Mouse (Mus musculus) CH12.LX (cell line): ENCODE measurements around the gene Fam207a. TPM values are rescaled to one million over a fixed set of nuclear protein-coding genes. Genes with fewer than 3 reads are reported as not detected.

Experiments used
- DNase-seq: peaks from one replicate; pipeline ENCODE4 v3.0.0-alpha.2; 2013; ENCODE audit errors: extremely low read depth
- H3K27ac ChIP-seq: 2 replicates; pipeline ENCODE4 v1.5.1; 2012; ENCODE audit warnings: low read depth, mild to moderate bottlenecking, control low read depth, moderate library complexity; ENCODE audit not compliant: insufficient read depth
- H3K27me3 ChIP-seq: replicated peaks from 2 replicates; pipeline ENCODE3; 2012; ENCODE audit warnings: inconsistent platforms
- H3K36me3 ChIP-seq, 2 experiments: replicated peaks in 1 of 2; 2 replicates each; pipeline versions ENCODE3 to v1.6.1; 2012; ENCODE audit warnings: inconsistent platforms in 1 of 2, low read length in 1 of 2, mild to moderate bottlenecking in 1 of 2, mixed read lengths in 1 of 2, moderate library complexity in 1 of 2; ENCODE audit not compliant: control insufficient read depth in 1 of 2, insufficient read depth in 1 of 2
- H3K4me1 ChIP-seq, 2 experiments: 2 replicates each; pipeline ENCODE4 v1.6.1; 2012; ENCODE audit warnings: inconsistent platforms in 1 of 2, moderate library complexity in 1 of 2; ENCODE audit not compliant: insufficient read depth in 2 of 2, control insufficient read depth in 1 of 2
- H3K4me2 ChIP-seq: 2 replicates; pipeline ENCODE4 v1.6.1; 2012; ENCODE audit warnings: low read depth, mild to moderate bottlenecking, control low read depth; ENCODE audit not compliant: poor library complexity, insufficient read depth, severe bottlenecking
- H3K4me3 ChIP-seq, 3 experiments: fragments of 150-350 bp in 1 of 3; sonication (generic) in 1 of 3; replicated peaks in 1 of 3; 2 replicates each; pipeline versions ENCODE3 to v1.5.1; 2011 to 2012; ENCODE audit warnings: low read depth in 2 of 3, low read length in 2 of 3, mild to moderate bottlenecking in 2 of 3, moderate library complexity in 2 of 3, control low read depth in 1 of 3, improper control_type of control experiment in 1 of 3, inconsistent platforms in 1 of 3, mixed read lengths in 1 of 3; ENCODE audit not compliant: poor library complexity in 1 of 3
- H3K79me2 ChIP-seq: replicated peaks from 2 replicates; pipeline ENCODE4 v1.6.1; 2012; ENCODE audit warnings: mild to moderate bottlenecking, moderate library complexity; ENCODE audit not compliant: control insufficient read depth, poor library complexity, insufficient read depth, severe bottlenecking; ENCODE audit errors: extremely low read depth
- H3K9ac ChIP-seq: 2 replicates; pipeline ENCODE4 v1.6.1; 2012; ENCODE audit warnings: low read depth, mild to moderate bottlenecking, control low read depth, moderate library complexity; ENCODE audit not compliant: insufficient read depth
- H3K9me3 ChIP-seq: replicated peaks from 2 replicates; pipeline ENCODE3; 2012; ENCODE audit warnings: low read length, inconsistent platforms, mixed read lengths
- CHD1 ChIP-seq: IDR thresholded peaks from 2 replicates; pipeline ENCODE4 v1.6.1; 2012; ENCODE audit warnings: low read depth, low read length, improper control_type of control experiment, inconsistent platforms
- CHD2 ChIP-seq: IDR thresholded peaks from 2 replicates; pipeline ENCODE4 v1.6.1; 2011; ENCODE audit warnings: low read length, improper control_type of control experiment
- E2F4 ChIP-seq: IDR thresholded peaks from 2 replicates; pipeline ENCODE4 v1.6.1; 2011; ENCODE audit warnings: low read depth, low read length, improper control_type of control experiment; ENCODE audit not compliant: insufficient replicate concordance
- EP300 ChIP-seq: IDR thresholded peaks from 2 replicates; pipeline ENCODE4 v1.6.1; 2011; ENCODE audit warnings: low read length, improper control_type of control experiment
- ETS1 ChIP-seq: conservative IDR thresholded peaks from 2 replicates; pipeline ENCODE4 v1.6.1; 2012; ENCODE audit warnings: low read depth, mild to moderate bottlenecking, inconsistent platforms, low read length, improper control_type of control experiment, moderate library complexity
- GABPA ChIP-seq: IDR thresholded peaks from 2 replicates; pipeline ENCODE4 v1.6.1; 2012; ENCODE audit warnings: low read depth, low read length, improper control_type of control experiment, inconsistent platforms; ENCODE audit not compliant: insufficient replicate concordance
- HCFC1 ChIP-seq: IDR thresholded peaks from 2 replicates; pipeline ENCODE4 v1.6.1; 2012; ENCODE audit warnings: low read depth, mild to moderate bottlenecking, inconsistent platforms, low read length, improper control_type of control experiment
- IRF4 ChIP-seq: IDR thresholded peaks from 2 replicates; pipeline ENCODE4 v1.6.1; 2014; ENCODE audit warnings: low read depth, mild to moderate bottlenecking, inconsistent platforms, low read length, improper control_type of control experiment
- JUN ChIP-seq: IDR thresholded peaks from 2 replicates; pipeline ENCODE4 v1.6.1; 2011; ENCODE audit warnings: low read depth, mild to moderate bottlenecking, low read length, improper control_type of control experiment, moderate library complexity; ENCODE audit not compliant: insufficient read depth
- JUND ChIP-seq: conservative IDR thresholded peaks from 2 replicates; pipeline ENCODE4 v1.6.1; 2011; ENCODE audit warnings: low read depth, low read length, improper control_type of control experiment
- MAFK ChIP-seq: IDR thresholded peaks from 2 replicates; pipeline ENCODE4 v1.6.1; 2011; ENCODE audit warnings: low read length, improper control_type of control experiment; ENCODE audit not compliant: insufficient replicate concordance
- MAX ChIP-seq: IDR thresholded peaks from 2 replicates; pipeline ENCODE4 v1.6.1; 2011; ENCODE audit warnings: low read length, improper control_type of control experiment
- MAZ ChIP-seq: IDR thresholded peaks from 2 replicates; pipeline ENCODE4 v1.6.1; 2012; ENCODE audit warnings: low read depth, mild to moderate bottlenecking, inconsistent platforms, low read length, improper control_type of control experiment, moderate library complexity
- MEF2A ChIP-seq: IDR thresholded peaks from 2 replicates; pipeline ENCODE4 v1.6.1; 2014; ENCODE audit warnings: low read depth, mild to moderate bottlenecking, inconsistent platforms, low read length, improper control_type of control experiment, borderline replicate concordance
- MXI1 ChIP-seq: IDR thresholded peaks from 2 replicates; pipeline ENCODE4 v1.6.1; 2011; ENCODE audit warnings: mild to moderate bottlenecking, low read depth, low read length, improper control_type of control experiment
- NELFE ChIP-seq: IDR thresholded peaks from 2 replicates; pipeline ENCODE4 v1.6.1; 2011; ENCODE audit warnings: low read depth, low read length, improper control_type of control experiment
- NRF1 ChIP-seq: IDR thresholded peaks from 2 replicates; pipeline ENCODE4 v1.6.1; 2014; ENCODE audit warnings: low read depth, mild to moderate bottlenecking, inconsistent platforms, low read length, improper control_type of control experiment, moderate library complexity
- PAX5 ChIP-seq: IDR thresholded peaks from 2 replicates; pipeline ENCODE4 v1.6.1; 2012; ENCODE audit warnings: low read length, inconsistent platforms, mixed read lengths
- POLR2A ChIP-seq: IDR thresholded peaks from 2 replicates; pipeline ENCODE4 v1.6.1; 2011; ENCODE audit warnings: low read depth, mild to moderate bottlenecking, improper control_type of control experiment, low read length
- POLR2AphosphoS2 ChIP-seq: IDR thresholded peaks from 2 replicates; pipeline ENCODE4 v1.6.1; 2011; ENCODE audit warnings: low read depth, low read length, improper control_type of control experiment
- RAD21 ChIP-seq: IDR thresholded peaks from 2 replicates; pipeline ENCODE4 v1.6.1; 2011; ENCODE audit warnings: low read depth, mild to moderate bottlenecking, low read length, improper control_type of control experiment, moderate library complexity
- RCOR1 ChIP-seq: conservative IDR thresholded peaks from 2 replicates; pipeline ENCODE4 v1.6.1; 2012; ENCODE audit warnings: low read depth, mild to moderate bottlenecking, inconsistent platforms, low read length, improper control_type of control experiment
- SIN3A ChIP-seq: IDR thresholded peaks from 2 replicates; pipeline ENCODE4 v1.6.1; 2012; ENCODE audit warnings: low read length, improper control_type of control experiment, inconsistent platforms
- TBP ChIP-seq: conservative IDR thresholded peaks from 2 replicates; pipeline ENCODE4 v1.6.1; 2011; ENCODE audit warnings: low read depth, low read length, improper control_type of control experiment
- TCF12 ChIP-seq: IDR thresholded peaks from 2 replicates; pipeline ENCODE4 v1.6.1; 2014; ENCODE audit warnings: low read depth, mild to moderate bottlenecking, inconsistent platforms, low read length, improper control_type of control experiment
- UBTF ChIP-seq: IDR thresholded peaks from 2 replicates; pipeline ENCODE4 v1.6.1; 2012; ENCODE audit warnings: low read depth, mild to moderate bottlenecking, inconsistent platforms, low read length, improper control_type of control experiment, moderate library complexity
- ZC3H11A ChIP-seq: IDR thresholded peaks from 2 replicates; pipeline ENCODE4 v1.6.1; 2012; ENCODE audit warnings: low read depth, mild to moderate bottlenecking, inconsistent platforms, low read length, improper control_type of control experiment
- ZKSCAN1 ChIP-seq: IDR thresholded peaks from 2 replicates; pipeline ENCODE4 v1.6.1; 2012; ENCODE audit warnings: low read depth, inconsistent platforms, low read length, improper control_type of control experiment, borderline replicate concordance
- ZMIZ1 ChIP-seq: IDR thresholded peaks from 2 replicates; pipeline ENCODE4 v1.6.1; 2012; ENCODE audit warnings: low read depth, mild to moderate bottlenecking, inconsistent platforms, low read length, improper control_type of control experiment
- ZNF384 ChIP-seq: IDR thresholded peaks from 2 replicates; pipeline ENCODE4 v1.6.1; 2012; ENCODE audit warnings: low read depth, low read length, improper control_type of control experiment, inconsistent platforms
- dilution Hi-C: fragments of 300-500 bp; cut with MboI; formaldehyde crosslinking; loops from 2 replicates; pipeline ENCODE4 v1.14.3; 2020; ENCODE audit warnings: low sequenced_read_pairs; ENCODE audit not compliant: extremely low pct_unique_long_range_greater_than_20kb, extremely low pct_ligation_motif_present
- in situ Hi-C: fragments of 300-500 bp; cut with MboI; formaldehyde crosslinking; loops from 3 replicates; pipeline ENCODE4 v1.14.3; 2019; ENCODE audit warnings: low sequenced_read_pairs, low pct_ligation_motif_present, low pct_unique_long_range_greater_than_20kb, mixed read lengths
- polyA plus RNA-seq: library from polyadenylated mRNA; unstranded; fragments of >175 nt; gene quantifications from 2 replicates; pipeline ENCODE4 v1.2.1, GENCODE M21; 2012; ENCODE audit warnings: low read depth; ENCODE audit not compliant: insufficient read length
- total RNA-seq, 2 experiments: library from RNA; depleted of rRNA; stranded (reverse); fragments of 300-350 nt in 1 of 2; fragments of >200 nt in 1 of 2; gene quantifications; 2 replicates each; pipeline ENCODE4 v1.2.3; 2012 to 2014

Fam207a gene
- total and polyA plus RNA-seq, 3 experiments = 43.1 to 65.4 (median 46.1) TPM

DNA sequence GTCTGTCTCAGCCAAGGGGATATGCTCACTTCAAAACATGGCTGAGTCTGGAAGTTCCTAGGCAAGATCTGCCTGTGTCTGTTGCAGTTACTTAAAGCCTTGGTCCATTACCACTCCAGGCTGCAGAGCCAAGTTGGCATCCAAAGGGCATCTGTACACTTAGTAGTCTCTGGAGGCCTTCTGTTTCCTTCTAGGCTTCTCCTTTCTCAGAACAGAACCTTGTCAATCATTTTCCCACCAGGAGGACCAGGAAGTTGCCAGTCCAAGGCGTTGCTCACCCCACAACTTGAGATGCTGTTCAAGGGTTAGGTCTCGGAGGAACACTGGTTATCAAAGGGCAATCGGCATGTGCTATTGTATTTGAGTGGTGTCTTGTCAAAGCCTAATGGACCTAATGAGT is 76.6 kb downstream of the Fam207a start:
- Histone ChIP-seq H3K9ac (no peak overlapping the region), H3K4me3 (no peak overlapping the region), H3K36me3 (no peaks in the 10 kb centered on the region), H3K4me1 (peaks cover 0 to 6% of the 10 kb centered on the region in 2 experiments; a peak in 2 of 4 replicates), H3K9me3 (no peaks in the 10 kb centered on the region), H3K79me2 (no peaks in the 10 kb centered on the region), H3K4me2 (no peak overlapping the region), H3K27ac (no peak overlapping the region), H3K27me3 (peaks cover 13% of the 10 kb centered on the region)
- DNase-seq = no peak
- in situ Hi-C loops = no loop called here
- dilution Hi-C loops = no loop called here
- no peak for TF ChIP-seq TBP
- no peak for TF ChIP-seq POLR2A
- TF ChIP-seq PAX5 = no peak
- no peak for TF ChIP-seq ZNF384
- no peak for TF ChIP-seq ZMIZ1
- TF ChIP-seq MAX = no peak
- TF ChIP-seq E2F4 = no peak
- TF ChIP-seq CHD2 = no peak
- TF ChIP-seq SIN3A = no peak
- TF ChIP-seq GABPA = no peak
- TF ChIP-seq JUND = no peak
- no peak for TF ChIP-seq ZC3H11A
- no peak for TF ChIP-seq NELFE
- TF ChIP-seq ZKSCAN1 = no peak
- TF ChIP-seq POLR2AphosphoS2 = no peak
- TF ChIP-seq RAD21 = no peak
- TF ChIP-seq JUN = no peak
- no peak for TF ChIP-seq EP300
- no peak for TF ChIP-seq MAFK
- TF ChIP-seq CHD1 = no peak

DNA sequence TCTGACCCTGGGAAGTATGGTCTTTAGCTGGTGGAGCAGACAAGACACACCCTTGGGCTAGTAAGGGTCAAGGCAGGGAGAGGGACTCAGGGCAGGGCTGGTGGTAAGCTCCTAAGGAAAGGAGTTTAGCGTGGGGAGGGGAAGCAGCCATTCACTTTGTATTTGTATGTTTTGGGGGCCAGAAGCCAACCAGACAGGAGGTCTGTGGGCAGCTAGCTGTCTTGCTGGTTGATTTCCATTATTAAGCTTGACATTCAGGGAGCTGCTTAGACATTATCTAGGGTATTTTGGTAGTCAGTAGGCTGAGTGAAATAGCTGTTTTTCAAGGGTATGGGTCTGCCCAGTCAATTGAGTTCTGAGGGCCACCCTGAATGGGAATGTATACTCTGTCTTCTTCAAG is 77.6 kb downstream of the Fam207a start:
- no peaks in the 10 kb centered on the region for H3K9me3 ChIP-seq
- dilution Hi-C loops = no loop called here
- peaks cover 16% of the 10 kb centered on the region for H3K27me3 ChIP-seq
- in situ Hi-C loops = no loop called here
- no peak for DNase-seq
- no peaks in the 10 kb centered on the region for H3K79me2 ChIP-seq
- H3K4me1 ChIP-seq = peaks cover 0 to 6% of the 10 kb centered on the region in 2 experiments; a peak in 2 of 4 replicates
- no peaks in the 10 kb centered on the region for H3K36me3 ChIP-seq
- H3K9ac ChIP-seq = no peak overlapping the region
- TF ChIP-seq TBP (no peak), MAZ (no peak), PAX5 (no peak), NRF1 (no peak), IRF4 (no peak), TCF12 (no peak), EP300 (no peak), E2F4 (no peak), ETS1 (no peak), ZMIZ1 (no peak), HCFC1 (no peak), JUND (no peak), MXI1 (no peak), CHD2 (no peak), RCOR1 (no peak), MEF2A (no peak), UBTF (no peak), ZNF384 (no peak)
- no peak overlapping the region for H3K4me2 ChIP-seq
- H3K27ac ChIP-seq = no peak overlapping the region
- no peak overlapping the region for H3K4me3 ChIP-seq
